Mouse (Mus musculus): Measurements from ENCODE around the gene H2-K1. TPM values are rescaled to one million over a fixed set of nuclear protein-coding genes. Genes with fewer than 3 reads are reported as not detected.
A peak's percentile ranks its signal among the peaks of the same experiment; 100 is the strongest.
"Not testable (repeated sequence)": the region's sequence is repeated elsewhere in the genome, so short reads cannot be mapped to it uniquely, and the experiment has no call there.

H2-K1 gene
- polyA plus RNA-seq, 1 experiment from 2014 or later = 37.4 TPM

DNA sequence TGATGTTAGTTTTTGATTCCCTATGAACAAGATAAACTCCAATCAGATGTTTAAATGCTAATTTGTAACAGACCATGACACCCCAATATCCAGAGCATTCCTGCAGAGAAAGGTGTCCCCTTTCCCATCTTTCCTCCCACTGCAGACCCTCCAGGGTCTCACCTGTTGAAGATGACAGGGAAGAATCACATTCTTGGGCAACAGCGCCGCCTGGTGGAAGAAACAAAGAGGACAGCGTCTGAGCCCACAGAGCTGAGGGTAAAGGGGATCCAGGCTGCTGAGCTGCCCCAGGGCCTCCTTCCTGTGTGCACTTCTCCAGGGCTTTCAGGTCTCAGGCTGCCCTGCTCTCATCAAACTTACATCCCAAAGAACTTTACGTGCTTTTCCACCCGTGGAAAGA, 3.3 kb upstream of the H2-K1 start:
- ATAC-seq (replicated peaks; ENCODE audit: insufficient number of reproducible peaks, insufficient read depth, low FRiP score, low read depth) = no peak
- WGBS = 5% methylated on average over 5 of the region's 5 CpGs

DNA sequence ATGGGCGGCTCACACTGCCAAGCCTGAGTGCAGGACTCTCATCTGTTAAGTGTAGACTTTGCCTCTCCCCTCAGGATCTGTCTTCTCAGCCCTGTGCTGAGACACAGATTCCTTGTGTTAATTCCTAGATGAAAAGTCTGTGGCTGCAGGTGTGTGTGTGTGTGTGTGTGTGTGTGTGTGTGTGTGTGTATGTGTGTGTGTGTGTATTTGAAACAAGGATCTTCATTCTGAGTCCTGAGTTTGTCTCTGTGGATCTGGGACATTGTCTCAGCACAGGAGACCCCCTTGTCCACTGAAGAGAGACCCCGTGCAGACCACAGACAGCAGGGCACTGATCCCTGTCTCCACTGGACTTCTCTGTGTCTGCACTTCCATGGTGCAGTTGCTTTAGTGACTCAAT, 649 bp upstream of the H2-K1 start:
- Histone ChIP-seq H3K27me3 (peaks cover 35% of the 10 kb centered on the region), H3K4me3 (peak overlapping the region; percentile 56; the same call in 1 of the 2 replicates), H3K4me2 (peak overlapping the region; percentile 95)
- H3K27ac ChIP-seq; H3K9ac ChIP-seq; H3K36me3 ChIP-seq; H3K9me3 ChIP-seq (replicated peaks); H3K4me1 ChIP-seq (replicated peaks); ATAC-seq (replicated peaks; ENCODE audit: insufficient number of reproducible peaks, insufficient read depth, low FRiP score, low read depth): not testable (repeated sequence)
- WGBS = 45% methylated on average over 2 of the region's 2 CpGs

More for the DNA sequence above, 3.3 kb upstream of the H2-K1 start:
- Histone ChIP-seq H3K9me3 (replicated peaks) (no peaks in the 10 kb centered on the region), H3K27me3 (peaks cover 32% of the 10 kb centered on the region), H3K4me2 (no peak overlapping the region), H3K4me3 (no peak overlapping the region), H3K9ac (no peak overlapping the region), H3K27ac (no peak overlapping the region), H3K36me3 (no peaks in the 10 kb centered on the region), H3K4me1 (replicated peaks) (0 out of 2 replicates have a peak, but pooled peaks cover 7% of the 10 kb centered on the region)

DNA sequence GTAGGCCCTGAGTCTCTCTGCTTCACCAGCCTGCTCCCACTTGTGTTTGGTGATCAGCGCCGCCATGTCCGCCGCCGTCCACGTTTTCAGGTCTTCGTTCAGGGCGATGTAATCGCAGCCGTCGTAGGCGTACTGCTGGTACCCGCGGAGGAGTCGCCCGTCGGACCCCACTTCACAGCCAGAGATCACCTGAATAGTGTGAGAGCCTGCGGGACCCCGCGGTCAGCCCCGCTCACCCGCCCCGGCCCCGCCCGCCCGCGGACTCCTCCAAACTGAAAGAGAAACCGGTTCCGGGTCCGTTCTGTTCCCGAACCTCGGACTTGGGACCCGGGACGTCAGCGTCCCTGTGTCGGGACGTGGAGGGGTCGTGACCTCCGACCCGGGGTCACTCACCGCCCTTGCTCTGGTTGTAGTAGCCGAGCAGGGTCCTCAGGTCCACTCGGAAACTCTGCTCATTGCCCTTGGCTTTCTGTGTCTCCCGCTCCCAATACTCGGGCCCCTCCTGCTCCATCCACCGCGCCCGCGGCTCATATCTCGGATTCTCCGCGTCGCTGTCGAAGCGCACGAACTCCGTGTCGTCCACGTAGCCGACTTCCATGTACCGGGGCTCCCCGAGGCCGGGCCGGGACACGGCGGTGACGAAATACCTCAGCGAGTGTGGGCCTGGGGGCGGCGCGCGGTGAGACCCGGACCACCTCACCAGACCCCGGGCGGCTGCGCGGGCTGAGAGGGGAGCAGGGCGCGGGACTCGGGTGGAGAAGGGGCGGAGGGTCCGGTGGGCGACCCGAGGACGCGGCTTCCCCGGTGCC, 602 bp downstream of the H2-K1 start:
- H3K4me1 ChIP-seq (replicated peaks) = 0 out of 2 replicates have a peak, but pooled peaks cover 7% of the 10 kb centered on the region
- H3K27ac ChIP-seq = no peak overlapping the region
- H3K9ac ChIP-seq = peak overlapping the region; percentile 63
- peak overlapping the region; percentile 56 for H3K4me3 ChIP-seq
- whole genome bisulfite sequencing = 2% methylated on average over 86 of the region's 87 CpGs
- peaks cover 35% of the 10 kb centered on the region for H3K27me3 ChIP-seq
- H3K9me3 ChIP-seq (replicated peaks) = no peaks in the 10 kb centered on the region
- peak overlapping the region; percentile 95 for H3K4me2 ChIP-seq
- no peaks in the 10 kb centered on the region for H3K36me3 ChIP-seq
- ATAC-seq (replicated peaks; ENCODE audit: insufficient number of reproducible peaks, insufficient read depth, low FRiP score, low read depth) = peak; percentile 78

DNA sequence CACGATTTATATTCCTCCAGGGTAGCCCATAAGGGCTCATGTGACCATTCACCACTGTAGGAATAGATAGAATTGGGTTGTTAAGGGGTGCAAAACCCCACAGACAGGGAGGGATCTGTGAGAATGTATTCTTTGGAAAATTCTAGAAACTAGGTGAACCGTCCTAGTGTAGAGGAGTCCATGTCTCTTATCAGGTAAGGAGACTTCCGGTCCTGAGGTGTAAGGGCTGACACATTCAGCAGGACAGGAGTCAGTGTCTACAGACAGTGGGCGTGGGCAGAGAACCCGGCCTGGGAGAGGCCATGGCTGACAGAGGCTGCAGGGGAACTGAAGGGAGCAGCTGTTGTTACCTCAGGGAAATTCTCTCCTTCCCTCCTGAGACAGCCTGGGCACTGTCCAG, 1.4 kb downstream of the H2-K1 start:
- not testable (repeated sequence) for H3K9ac ChIP-seq; ATAC-seq (replicated peaks; ENCODE audit: insufficient number of reproducible peaks, insufficient read depth, low FRiP score, low read depth); H3K27ac ChIP-seq; H3K36me3 ChIP-seq; H3K4me1 ChIP-seq (replicated peaks); H3K9me3 ChIP-seq (replicated peaks)
- Histone ChIP-seq H3K4me3 (peak overlapping the region; percentile 56; the same call in 1 of the 2 replicates), H3K27me3 (peaks cover 34% of the 10 kb centered on the region), H3K4me2 (peak overlapping the region; percentile 95)
- WGBS = 54% methylated on average over 5 of the region's 5 CpGs

DNA sequence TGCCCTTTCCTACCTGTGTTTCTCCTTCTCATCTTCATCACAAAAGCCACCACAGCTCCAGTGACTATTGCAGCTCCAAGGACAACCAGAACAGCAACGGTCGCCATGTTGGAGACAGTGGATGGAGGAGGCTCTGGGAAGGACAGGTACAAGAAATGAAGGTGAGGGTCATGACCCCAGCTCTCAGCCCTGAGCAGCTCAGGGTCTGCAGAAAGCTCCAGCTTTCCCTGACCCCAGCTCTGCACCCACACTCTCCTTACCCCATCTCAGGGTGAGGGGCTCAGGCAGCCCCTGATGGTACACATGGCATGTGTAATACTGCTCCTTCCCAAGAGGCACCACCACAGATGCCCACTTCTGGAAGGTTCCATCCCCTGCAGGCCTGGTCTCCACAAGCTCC, 3.1 kb downstream of the H2-K1 start:
- not testable (repeated sequence) for H3K4me2 ChIP-seq; ATAC-seq (replicated peaks; ENCODE audit: insufficient number of reproducible peaks, insufficient read depth, low FRiP score, low read depth); H3K27ac ChIP-seq; H3K9ac ChIP-seq; H3K4me3 ChIP-seq; H3K9me3 ChIP-seq (replicated peaks); H3K4me1 ChIP-seq (replicated peaks); H3K36me3 ChIP-seq
- WGBS = 82% methylated on average over 2 of the region's 2 CpGs
- peaks cover 31% of the 10 kb centered on the region for H3K27me3 ChIP-seq

DNA sequence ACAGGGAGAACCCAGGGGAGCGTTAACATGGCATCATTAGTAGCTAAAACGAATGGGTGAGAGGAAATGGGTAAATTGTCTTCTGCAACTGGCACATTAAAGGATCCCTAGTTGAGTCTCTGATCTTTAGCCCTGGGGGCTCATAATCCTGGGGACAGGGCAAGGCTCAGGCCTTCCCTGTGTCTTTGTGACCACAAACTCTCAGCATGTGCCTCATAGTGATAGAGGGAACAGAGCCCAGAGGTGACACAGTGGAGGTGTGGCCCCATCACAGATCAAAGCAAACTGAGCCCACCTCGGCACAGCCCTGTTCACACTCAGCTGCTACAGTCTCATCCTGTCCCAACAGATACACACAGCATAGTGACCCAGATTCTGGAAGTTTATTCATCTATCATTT, 4.5 kb downstream of the H2-K1 start:
- Histone ChIP-seq H3K4me3 (no peak overlapping the region), H3K9me3 (replicated peaks) (no peaks in the 10 kb centered on the region), H3K27me3 (peaks cover 22% of the 10 kb centered on the region), H3K9ac (no peak overlapping the region), H3K27ac (no peak overlapping the region), H3K36me3 (no peaks in the 10 kb centered on the region), H3K4me1 (replicated peaks) (0 out of 2 replicates have a peak, but pooled peaks cover 7% of the 10 kb centered on the region), H3K4me2 (no peak overlapping the region)
- no peak for ATAC-seq (replicated peaks; ENCODE audit: insufficient number of reproducible peaks, insufficient read depth, low FRiP score, low read depth)
- WGBS = 39% methylated on average over 3 of the region's 3 CpGs

DNA sequence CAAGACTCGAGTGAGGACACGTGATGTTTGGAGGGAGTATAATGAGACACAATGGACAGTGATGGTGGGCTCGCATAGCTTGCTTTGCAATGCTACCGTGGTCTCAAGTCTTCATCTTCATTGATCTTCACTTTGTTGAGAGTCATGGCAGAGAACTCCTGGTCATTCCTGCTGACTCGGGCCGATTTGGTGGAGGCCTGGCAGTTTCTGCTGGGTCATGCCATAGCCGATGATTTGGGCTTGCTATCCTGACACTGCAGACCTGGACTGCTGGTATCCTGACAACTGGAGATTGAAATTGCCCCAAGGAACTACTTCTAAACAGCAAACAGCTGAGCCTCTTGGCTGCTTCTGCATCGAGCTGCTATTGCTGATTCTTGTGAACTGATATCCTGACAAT, 5.2 kb downstream of the H2-K1 start:
- Histone ChIP-seq H3K9me3 (replicated peaks) (no peaks in the 10 kb centered on the region), H3K27ac (no peak overlapping the region), H3K27me3 (peaks cover 16% of the 10 kb centered on the region), H3K36me3 (no peaks in the 10 kb centered on the region), H3K4me2 (no peak overlapping the region), H3K9ac (no peak overlapping the region), H3K4me3 (no peak overlapping the region), H3K4me1 (replicated peaks) (0 out of 2 replicates have a peak, but pooled peaks cover 7% of the 10 kb centered on the region)
- no peak for ATAC-seq (replicated peaks; ENCODE audit: insufficient number of reproducible peaks, insufficient read depth, low FRiP score, low read depth)
- WGBS = 86% methylated on average over 8 of the region's 8 CpGs

DNA sequence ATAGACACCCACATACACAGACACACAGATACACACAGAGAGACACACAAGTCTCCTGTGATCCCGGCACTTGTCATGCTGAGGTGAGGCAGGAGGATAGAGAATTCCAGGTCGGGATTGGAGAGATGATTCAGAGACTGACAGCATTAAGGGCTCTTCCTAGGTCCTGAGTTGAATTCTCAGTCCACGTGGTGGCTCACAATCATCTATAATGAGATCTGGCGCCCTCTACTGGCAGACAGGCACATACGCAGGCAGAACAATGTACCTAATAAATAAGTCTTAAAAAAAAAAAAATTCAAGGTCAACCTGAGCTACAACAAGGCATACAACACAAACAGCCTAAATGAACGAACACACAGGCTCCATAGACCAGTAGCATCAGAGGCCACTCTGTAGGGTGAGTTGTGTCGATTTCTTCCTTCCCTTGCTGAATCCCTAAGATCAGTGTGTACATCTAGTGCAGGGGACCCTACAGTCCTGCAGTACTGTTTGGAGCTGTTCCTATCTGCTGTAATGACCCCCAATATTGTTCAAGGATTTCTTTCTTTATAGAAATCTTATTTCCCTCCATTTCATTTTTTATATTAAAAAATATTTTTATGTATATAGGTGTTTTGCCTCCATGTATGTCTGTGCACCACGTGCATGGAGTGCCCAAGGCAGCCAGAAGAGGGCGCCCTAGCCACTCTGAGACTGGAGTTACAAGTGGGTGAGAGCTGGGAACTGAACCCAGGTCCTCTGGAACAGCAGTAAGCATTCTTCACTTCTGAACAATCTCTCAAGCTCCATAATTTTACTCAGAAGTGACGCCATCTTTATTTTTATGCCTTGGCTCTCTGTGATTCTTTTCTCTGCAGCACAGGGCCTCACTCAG, 8.1 kb downstream of the H2-K1 start:
- no peaks in the 10 kb centered on the region for H3K9me3 ChIP-seq (replicated peaks)
- H3K27me3 ChIP-seq = peaks cover 26% of the 10 kb centered on the region
- H3K9ac ChIP-seq = no peak overlapping the region
- WGBS = 29% methylated on average over 10 of the region's 10 CpGs
- H3K4me1 ChIP-seq (replicated peaks) = no peaks in the 10 kb centered on the region
- H3K4me3 ChIP-seq = no peak overlapping the region
- H3K36me3 ChIP-seq = no peaks in the 10 kb centered on the region
- no peak; the same call in 1 of the 2 replicates for ATAC-seq (replicated peaks; ENCODE audit: insufficient number of reproducible peaks, insufficient read depth, low FRiP score, low read depth)
- no peak overlapping the region for H3K4me2 ChIP-seq
- H3K27ac ChIP-seq = no peak overlapping the region

DNA sequence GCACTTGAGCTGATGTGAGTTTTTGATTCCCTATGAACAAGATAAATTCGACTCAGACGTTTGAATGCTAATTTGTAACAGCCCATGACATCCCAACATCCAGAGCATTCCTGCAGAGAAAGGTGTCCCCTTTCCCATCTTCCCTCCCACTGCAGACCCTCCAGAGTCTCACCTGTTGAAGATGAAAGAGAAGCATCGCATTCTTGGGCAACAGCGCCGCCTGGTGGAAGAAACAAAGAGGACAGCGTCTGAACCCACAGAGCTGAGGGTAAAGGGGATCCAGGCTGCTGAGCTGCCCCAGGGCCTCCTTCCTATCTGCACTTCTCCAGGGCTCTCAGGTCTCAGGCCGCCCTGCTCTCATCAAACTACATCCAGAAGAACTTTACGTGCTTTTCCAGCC, 18.0 kb downstream of the H2-K1 start:
- peak overlapping the region; percentile 60; the same call in 1 of the 2 replicates for H3K4me3 ChIP-seq
- not testable (repeated sequence) for H3K36me3 ChIP-seq; H3K27ac ChIP-seq; ATAC-seq (replicated peaks; ENCODE audit: insufficient number of reproducible peaks, insufficient read depth, low FRiP score, low read depth); H3K9ac ChIP-seq; H3K9me3 ChIP-seq (replicated peaks)
- peak overlapping the region; percentile 78 for H3K4me2 ChIP-seq
- H3K27me3 ChIP-seq = peaks cover 35% of the 10 kb centered on the region
- H3K4me1 ChIP-seq (replicated peaks) = peaks cover 27% of the 10 kb centered on the region
- 9% methylated on average over 8 of the region's 8 CpGs for WGBS

DNA sequence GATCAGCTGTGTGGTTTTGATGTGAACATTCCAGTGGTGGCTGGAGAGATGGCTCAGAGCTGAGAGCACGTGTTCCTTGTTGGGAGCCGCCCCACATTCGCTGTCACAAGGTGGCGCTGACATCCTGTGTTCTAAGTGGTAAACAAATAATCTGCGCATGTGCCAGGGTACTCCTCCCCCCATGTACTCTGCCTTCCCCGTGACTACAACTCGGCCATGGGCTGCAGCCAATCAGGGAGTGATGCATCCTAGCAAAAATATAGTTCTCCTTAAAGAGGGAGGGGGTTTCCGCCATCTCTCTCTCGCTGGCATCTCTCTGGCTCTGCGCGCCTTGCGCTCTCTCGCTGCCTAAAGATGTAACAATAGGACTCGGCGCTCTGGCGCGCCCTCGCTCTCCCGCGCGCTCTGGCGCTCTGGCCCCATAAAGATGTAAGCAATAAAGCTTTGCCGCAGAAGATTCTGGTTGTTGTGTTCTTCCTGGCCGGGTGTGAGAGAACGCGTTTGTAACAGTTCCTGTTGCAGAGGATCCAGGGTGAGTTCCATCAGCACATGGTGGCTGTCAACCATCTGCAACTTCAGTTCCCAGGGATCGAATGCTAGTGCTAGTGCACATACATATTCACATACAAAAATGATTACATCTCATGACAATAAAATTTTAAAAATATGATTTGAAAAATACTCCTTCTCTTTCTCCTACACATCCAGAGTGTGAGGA, 18.8 kb downstream of the H2-K1 start:
- H3K27me3 ChIP-seq = peaks cover 43% of the 10 kb centered on the region
- not testable (repeated sequence) for H3K9me3 ChIP-seq (replicated peaks); H3K36me3 ChIP-seq
- peak; percentile 87 for ATAC-seq (replicated peaks; ENCODE audit: insufficient number of reproducible peaks, insufficient read depth, low FRiP score, low read depth)
- H3K27ac ChIP-seq = peak overlapping the region; percentile 87
- under 1% methylated on average over 27 of the region's 27 CpGs for WGBS
- peak overlapping the region; percentile 65 for H3K9ac ChIP-seq
- H3K4me3 ChIP-seq = peak overlapping the region; percentile 60
- H3K4me2 ChIP-seq = peak overlapping the region; percentile 78
- peaks cover 27% of the 10 kb centered on the region for H3K4me1 ChIP-seq (replicated peaks)

Data from heart, embryonic 15.5 days (tissue).